Mouse (Mus musculus) heart, adult 9 months (tissue): ENCODE data around the gene Gm29049.
"Not testable (repeated sequence)": the region's sequence is repeated elsewhere in the genome, so short reads cannot be mapped to it uniquely, and the experiment has no call there.

Experiments used
- DNase-seq, 2 experiments: peaks; one replicate each; pipeline ENCODE4 v3.0.0; 2022; ENCODE audit warnings: low spot score in 2 of 2

Gene Gm29049

GRCm38 (mm10) chrY:7997068-7997467, at the start of gene Gm29049:
Gene Gm29049, minus strand, starts transcription at chrY:7997168.
- not testable (repeated sequence) for DNase-seq
